ENCODE assay signal across 21 mouse cellular contexts in genomic region chr1:138920082-138920481, GRCm38 (mm10). TPM values are rescaled to one million over a fixed set of nuclear protein-coding genes. Genes with fewer than 3 reads are reported as not detected.
DNase-seq lines count a peak whose midpoint lies in the region; ATAC-seq and TF ChIP-seq lines count a peak whose summit lies in the region.
"Had no signal": no experiment of that assay in that cellular context is flagged by ENCODE, and none has a peak within 500 bp of the region (broad histone marks: within the 10 kb centered on the region; RNA-seq: fewer than 3 reads in every experiment).

No protein-coding gene starts in this region.

- no peak for TF ChIP-seq EP300 in liver, postnatal 0 days (IDR thresholded peaks at IDR 0.05; ENCODE audit: low read depth)

- no peak overlapping the region for H3K9ac ChIP-seq in liver, embryonic 11.5 days (ENCODE audit: low read depth, low read length)
- H3K9ac ChIP-seq in liver, postnatal 0 days (replicated peaks), result no peak overlapping the region
- no peak overlapping the region for H3K9ac ChIP-seq in liver, embryonic 15.5 days
- no peak overlapping the region for H3K9ac ChIP-seq in hindbrain, embryonic 16.5 days (ENCODE audit: low read depth, low read length)
- H3K9ac ChIP-seq: forebrain, embryonic 13.5 days; forebrain, postnatal 0 days; heart, embryonic 13.5 days; hindbrain, embryonic 12.5 days had no signal

- ATAC-seq in liver, embryonic 11.5 days (replicated peaks; ENCODE audit: low FRiP score), result peak; percentile 83
- no peak for ATAC-seq in liver, postnatal 0 days
- ATAC-seq in liver, embryonic 15.5 days (ENCODE audit: insufficient read depth), result peak; percentile 62; the same call in 1 of the 2 replicates
- no peak for ATAC-seq in hindbrain, embryonic 16.5 days
- ATAC-seq: CD4-positive, CD25-positive, alpha-beta regulatory T cell, adult 4 months; forebrain, embryonic 13.5 days; forebrain, postnatal 0 days; hindbrain, postnatal 0 days had no signal

- no peak for DNase-seq in liver, embryonic 11.5 days (ENCODE audit: low spot score)
- DNase-seq in liver, postnatal 0 days, result no peak
- peak; percentile 11 for DNase-seq in c-Kit-positive CD71-positive TER-119-positive erythroid progenitor cells, embryonic 14.5 days (ENCODE audit: low spot score)
- no peak for DNase-seq in gastrocnemius, adult 18-20 months (ENCODE audit: low spot score)
- DNase-seq in urinary bladder, adult 18-20 months (ENCODE audit: low spot score in 2 of 2), result no peak
- DNase-seq: adrenal gland, postnatal 10 days; B cell, adult 2 months; cerebellum, adult 18-20 months; cerebellum, adult 9-11 months; cerebellum, postnatal 36 days; forebrain, postnatal 0 days; gastrocnemius, postnatal 36 days; heart, postnatal 4 days had no signal

- H3K9me3 ChIP-seq in liver, embryonic 11.5 days (ENCODE audit: control insufficient read depth, low read length), result no peaks in the 10 kb centered on the region
- H3K9me3 ChIP-seq in liver, postnatal 0 days (ENCODE audit: low read length), result no peaks in the 10 kb centered on the region
- no peaks in the 10 kb centered on the region for H3K9me3 ChIP-seq in liver, embryonic 15.5 days (replicated peaks)
- no peaks in the 10 kb centered on the region for H3K9me3 ChIP-seq in hindbrain, embryonic 16.5 days (ENCODE audit: control insufficient read depth, low read length)
- H3K9me3 ChIP-seq: embryonic facial prominence, embryonic 10.5 days; forebrain, embryonic 13.5 days; hindbrain, embryonic 12.5 days had no signal

- TF ChIP-seq CTCF in liver, postnatal 0 days (IDR thresholded peaks at IDR 0.05; ENCODE audit: low read depth), result no peak

- H3K27ac ChIP-seq in liver, embryonic 11.5 days (ENCODE audit: low read depth, low read length), result no peak overlapping the region
- H3K27ac ChIP-seq in liver, postnatal 0 days (ENCODE audit: low read depth), result no peak overlapping the region
- no peak overlapping the region for H3K27ac ChIP-seq in liver, embryonic 15.5 days (replicated peaks)
- H3K27ac ChIP-seq in hindbrain, embryonic 16.5 days (ENCODE audit: low read depth, low read length), result no peak overlapping the region
- H3K27ac ChIP-seq: embryonic facial prominence, embryonic 10.5 days; forebrain, embryonic 13.5 days; heart, embryonic 13.5 days; hindbrain, embryonic 12.5 days; hindbrain, postnatal 0 days had no signal

- H3K4me2 ChIP-seq in liver, embryonic 11.5 days, result no peak overlapping the region
- no peak overlapping the region for H3K4me2 ChIP-seq in liver, postnatal 0 days (ENCODE audit: low read depth, low read length)
- H3K4me2 ChIP-seq in liver, embryonic 15.5 days, result no peak overlapping the region
- H3K4me2 ChIP-seq in hindbrain, embryonic 16.5 days (ENCODE audit: low read length), result no peak overlapping the region
- H3K4me2 ChIP-seq: forebrain, embryonic 13.5 days; heart, embryonic 13.5 days; hindbrain, embryonic 12.5 days had no signal

- no peaks in the 10 kb centered on the region for H3K27me3 ChIP-seq in liver, embryonic 11.5 days (replicated peaks; ENCODE audit: control insufficient read depth, insufficient read depth, low read length)
- no peaks in the 10 kb centered on the region for H3K27me3 ChIP-seq in liver, postnatal 0 days (ENCODE audit: insufficient read depth, low read length)
- no peaks in the 10 kb centered on the region for H3K27me3 ChIP-seq in liver, embryonic 15.5 days
- no peaks in the 10 kb centered on the region for H3K27me3 ChIP-seq in hindbrain, embryonic 16.5 days (replicated peaks; ENCODE audit: control insufficient read depth, insufficient read depth, low read length)
- H3K27me3 ChIP-seq: forebrain, embryonic 13.5 days; heart, embryonic 13.5 days; hindbrain, embryonic 12.5 days had no signal

- H3K4me3 ChIP-seq in liver, embryonic 11.5 days (ENCODE audit: low read depth, low read length), result no peak overlapping the region
- H3K4me3 ChIP-seq in liver, postnatal 0 days (ENCODE audit: low read depth, low read length), result no peak overlapping the region
- no peak overlapping the region for H3K4me3 ChIP-seq in liver, embryonic 15.5 days (replicated peaks)
- no peak overlapping the region for H3K4me3 ChIP-seq in hindbrain, embryonic 16.5 days (ENCODE audit: low read length)
- H3K4me3 ChIP-seq: embryonic facial prominence, embryonic 10.5 days; forebrain, embryonic 13.5 days; heart, embryonic 13.5 days; hindbrain, embryonic 12.5 days had no signal

- WGBS in liver, embryonic 11.5 days, result 45% methylated on average over 3 of the region's 3 CpGs
- 53% methylated on average over 3 of the region's 3 CpGs for WGBS in liver, postnatal 0 days (ENCODE audit: insufficient replicate concordance)
- 32% methylated on average over 3 of the region's 3 CpGs for WGBS in liver, embryonic 15.5 days (ENCODE audit: insufficient replicate concordance)
- 90% methylated on average over 3 of the region's 3 CpGs for WGBS in hindbrain, embryonic 16.5 days

- no peaks in the 10 kb centered on the region; the same call in 1 of the 2 replicates for H3K4me1 ChIP-seq in liver, embryonic 11.5 days (replicated peaks; ENCODE audit: control insufficient read depth, insufficient read depth, low read length)
- H3K4me1 ChIP-seq in liver, postnatal 0 days (ENCODE audit: insufficient read depth), result 0 out of 2 replicates have a peak, but pooled peaks cover 3% of the 10 kb centered on the region
- H3K4me1 ChIP-seq in liver, embryonic 15.5 days (replicated peaks), result 0 out of 2 replicates have a peak, but pooled peaks cover 2% of the 10 kb centered on the region
- no peaks in the 10 kb centered on the region for H3K4me1 ChIP-seq in hindbrain, embryonic 16.5 days (ENCODE audit: control insufficient read depth, insufficient read depth, low read depth, low read length)
- H3K4me1 ChIP-seq: embryonic facial prominence, embryonic 10.5 days; forebrain, embryonic 13.5 days; hindbrain, embryonic 12.5 days had no signal

- H3K36me3 ChIP-seq in liver, embryonic 11.5 days (ENCODE audit: control insufficient read depth, insufficient read depth, low read length), result no peaks in the 10 kb centered on the region
- H3K36me3 ChIP-seq in liver, postnatal 0 days (replicated peaks; ENCODE audit: insufficient read depth, low read length), result no peaks in the 10 kb centered on the region
- no peaks in the 10 kb centered on the region for H3K36me3 ChIP-seq in liver, embryonic 15.5 days (replicated peaks)
- H3K36me3 ChIP-seq in hindbrain, embryonic 16.5 days (ENCODE audit: control insufficient read depth, insufficient read depth, low read length), result no peaks in the 10 kb centered on the region
- H3K36me3 ChIP-seq: embryonic facial prominence, embryonic 10.5 days; heart, embryonic 13.5 days; hindbrain, embryonic 12.5 days had no signal

RNA-seq across cellular contexts. Expression of gene Dennd1b, which starts 43.2 kb away (rescaled TPM):
- 5.4 and 8.0 TPM in 2 replicates for polyA plus RNA-seq in liver, embryonic 11.5 days (2014; fragmentation: Nextera tagmentation; extraction: Ambion mirVana)
- 6.5 and 8.4 TPM in 2 replicates for polyA plus RNA-seq in liver, postnatal 0 days (2015; fragmentation: Nextera tagmentation; extraction: Ambion mirVana)
- 2.9 and 3.1 TPM in 2 replicates for polyA plus RNA-seq in liver, embryonic 15.5 days (2015; fragmentation: Nextera tagmentation; extraction: Ambion mirVana)
- 10 to 100 TPM; 18.7 to 21.5 TPM for total RNA-seq in gastrocnemius, adult 18-20 months (2021)
- 6.3 and 7.9 TPM in 2 replicates for polyA plus RNA-seq in hindbrain, embryonic 16.5 days (2015; fragmentation: Nextera tagmentation; extraction: Ambion mirVana)

Comparison
In these comparisons a context has a peak if more than half of its experiments do, and no peak if none do; other contexts are left out.
1. ATAC-seq: peak in liver, embryonic 11.5 days (single experiment) and liver, embryonic 15.5 days (single experiment); none in liver, postnatal 0 days (single experiment) and hindbrain, embryonic 16.5 days (single experiment).